Mouse (Mus musculus) erythroblast, embryonic 14.5 days (primary cell): ENCODE measurements around the gene Macrod2.

Experiments used
- GATA1 ChIP-seq: IDR thresholded peaks from 2 replicates; pipeline ENCODE4 v1.6.1; 2012; ENCODE audit warnings: low read length, inconsistent platforms, mixed read lengths
- TAL1 ChIP-seq: IDR thresholded peaks from 3 replicates; pipeline ENCODE4 v1.6.1; 2012; ENCODE audit warnings: low read length, inconsistent platforms, mixed read lengths

GRCm38 (mm10) chr2:141091320-141091719 is 696.2 kb downstream of the Macrod2 start:
- TF ChIP-seq GATA1 (no peak), TAL1 (no peak)
